Mouse (Mus musculus) thymus, adult 2 months (tissue): ENCODE data around the gene Sptan1. TPM values are rescaled to one million over a fixed set of nuclear protein-coding genes. Genes with fewer than 3 reads are reported as not detected.

Experiments used
- DNase-seq: peaks from one replicate; pipeline ENCODE4 v3.0.0; 2021
- H3K27ac ChIP-seq: fragments of 200-500 bp; 2 replicates; pipeline ENCODE4 v1.5.1; 2012; ENCODE audit warnings: low read length, control low read depth; ENCODE audit not compliant: control insufficient read depth, insufficient read depth
- H3K27me3 ChIP-seq: fragments of 200-500 bp; 2 replicates; pipeline ENCODE4 v1.6.1; 2012; ENCODE audit warnings: mild to moderate bottlenecking, low read length, moderate library complexity, mixed read lengths; ENCODE audit not compliant: control insufficient read depth, insufficient read depth
- H3K36me3 ChIP-seq: fragments of 200-500 bp; 2 replicates; pipeline ENCODE4 v1.6.1; 2012; ENCODE audit warnings: mild to moderate bottlenecking, low read length, moderate library complexity; ENCODE audit not compliant: control insufficient read depth, insufficient read depth
- H3K4me1 ChIP-seq: fragments of 200-500 bp; replicated peaks from 2 replicates; pipeline ENCODE4 v1.6.1; 2012; ENCODE audit warnings: low read length; ENCODE audit not compliant: control insufficient read depth, insufficient read depth
- H3K4me3 ChIP-seq: fragments of 200-500 bp; 2 replicates; pipeline ENCODE4 v1.5.1; 2012; ENCODE audit warnings: mild to moderate bottlenecking, low read length, control low read depth, moderate library complexity; ENCODE audit not compliant: control insufficient read depth, insufficient read depth
- CTCF ChIP-seq: fragments of 200-500 bp; IDR thresholded peaks from 2 replicates; pipeline ENCODE4 v1.5.1; 2012; ENCODE audit warnings: mild to moderate bottlenecking, control low read depth, low read length, moderate library complexity, borderline replicate concordance; ENCODE audit not compliant: control insufficient read depth, poor library complexity, insufficient read depth; ENCODE audit errors: extremely low read depth
- POLR2A ChIP-seq: fragments of 200-500 bp; IDR thresholded peaks from 2 replicates; pipeline ENCODE4 v1.6.1; 2012; ENCODE audit warnings: mild to moderate bottlenecking, low read length, control low read depth, moderate library complexity; ENCODE audit not compliant: control insufficient read depth, poor library complexity, insufficient read depth; ENCODE audit errors: extremely low read depth
- WGBS: fragments of 180-500 bp; shearing (Covaris S2); methylation state at CpG from one replicate; pipeline ENCODE4 v1.1.7; 2018; 5-methylcytosine and 5-hydroxymethylcytosine counted together
- polyA plus RNA-seq: library from polyadenylated mRNA; depleted of rRNA; stranded (reverse); fragments of >200 nt; gene quantifications from 2 replicates; pipeline ENCODE4 v1.2.3, GENCODE M21; 2012

Gene Sptan1
- polyA plus RNA-seq, 1 experiment = 168 TPM

DNA sequence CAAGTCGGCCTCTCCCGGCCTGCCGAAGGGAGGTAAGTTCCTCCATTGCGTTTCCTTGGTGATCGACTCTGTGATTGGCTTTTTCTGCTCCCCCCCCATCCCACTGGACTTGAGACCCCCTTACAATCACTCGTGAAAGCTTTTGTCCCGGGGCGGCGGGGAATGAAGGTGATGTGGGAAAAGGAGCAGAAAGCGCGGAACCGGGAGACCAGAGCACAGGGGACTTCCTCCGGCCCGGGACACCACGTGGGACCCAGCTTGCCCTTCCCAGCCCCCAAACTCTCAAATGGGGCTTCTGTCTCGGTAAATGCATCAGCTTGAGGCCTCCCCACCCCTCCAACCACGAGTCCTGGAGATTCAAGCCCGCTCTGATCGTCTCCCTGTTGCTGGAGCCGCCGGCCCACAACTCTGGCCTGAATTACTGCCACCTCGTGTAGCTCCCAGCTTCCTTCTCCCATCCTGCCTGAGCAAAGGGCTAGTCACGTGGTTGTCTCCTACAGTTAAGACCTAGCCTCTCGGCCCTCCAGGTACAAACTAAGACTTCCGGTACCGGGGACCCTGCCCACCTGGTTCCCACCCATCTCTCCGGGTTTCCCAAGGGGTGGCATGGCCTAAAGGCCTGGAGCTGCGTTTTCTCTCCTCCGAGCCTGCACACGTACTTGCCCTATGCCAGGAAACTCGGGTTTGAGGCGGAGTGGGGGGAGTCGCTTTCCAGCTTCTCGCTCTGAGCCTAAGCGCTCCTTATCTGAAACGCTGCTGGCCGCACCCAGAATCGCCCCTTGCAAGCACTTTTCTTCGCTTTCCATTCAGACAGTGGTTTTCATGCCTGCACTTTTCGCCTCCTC is 97.1 kb downstream of the Sptan1 start:
- Histone ChIP-seq H3K4me3 (peak overlapping the region; percentile 80), H3K4me1 (peaks cover 26% of the 10 kb centered on the region), H3K27me3 (no peaks in the 10 kb centered on the region), H3K27ac (peak overlapping the region; percentile 60), H3K36me3 (no peaks in the 10 kb centered on the region)
- TF ChIP-seq POLR2A (no peak), CTCF (0 out of 2 replicates have a peak, but pooled peaks have one; percentile 25)
- DNase-seq = peak; percentile 50
- WGBS = under 1% methylated on average over 40 of the region's 40 CpGs

DNA sequence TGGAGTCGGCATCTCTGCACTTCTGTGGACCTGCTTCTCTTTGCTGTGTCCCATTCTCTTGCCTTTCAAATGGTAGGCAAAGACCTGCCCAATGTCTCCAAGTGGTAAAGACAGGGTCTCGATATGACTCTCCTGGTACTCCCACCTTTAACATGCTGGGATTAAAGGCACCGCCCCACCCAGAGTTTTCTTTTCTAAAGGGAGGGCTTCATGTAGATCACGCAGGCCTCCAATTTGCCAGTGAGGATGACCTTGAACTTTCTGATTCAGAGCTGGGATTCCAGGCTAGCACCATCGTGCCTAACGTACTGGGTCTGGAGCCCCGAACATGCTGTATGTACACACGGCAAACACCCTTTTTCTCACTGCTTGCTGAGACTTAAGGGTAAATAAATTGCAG is 97.9 kb downstream of the Sptan1 start:
- WGBS = 9% methylated on average over 8 of the region's 8 CpGs
- no peaks in the 10 kb centered on the region for H3K27me3 ChIP-seq
- H3K27ac ChIP-seq = peak overlapping the region; percentile 60
- TF ChIP-seq POLR2A (no peak), CTCF (no peak)
- no peaks in the 10 kb centered on the region; the same call in 1 of the 2 replicates for H3K36me3 ChIP-seq
- peaks cover 26% of the 10 kb centered on the region for H3K4me1 ChIP-seq
- DNase-seq = no peak
- peak overlapping the region; percentile 80 for H3K4me3 ChIP-seq

- TF ChIP-seq CTCF (no peak), POLR2A (no peak)
- DNase-seq = no peak
- H3K27ac ChIP-seq = peak overlapping the region; percentile 60; the same call in 1 of the 2 replicates
- H3K36me3 ChIP-seq = peaks cover 4% of the 10 kb centered on the region
- peaks cover 26% of the 10 kb centered on the region for H3K4me1 ChIP-seq
- peak overlapping the region; percentile 80; the same call in 1 of the 2 replicates for H3K4me3 ChIP-seq
- WGBS = 4% methylated on average over 2 of the region's 3 CpGs
- no peaks in the 10 kb centered on the region for H3K27me3 ChIP-seq
Observed at GRCm38 (mm10) chr2:30063791-30064190, 98.4 kb downstream of the Sptan1 start.

DNA sequence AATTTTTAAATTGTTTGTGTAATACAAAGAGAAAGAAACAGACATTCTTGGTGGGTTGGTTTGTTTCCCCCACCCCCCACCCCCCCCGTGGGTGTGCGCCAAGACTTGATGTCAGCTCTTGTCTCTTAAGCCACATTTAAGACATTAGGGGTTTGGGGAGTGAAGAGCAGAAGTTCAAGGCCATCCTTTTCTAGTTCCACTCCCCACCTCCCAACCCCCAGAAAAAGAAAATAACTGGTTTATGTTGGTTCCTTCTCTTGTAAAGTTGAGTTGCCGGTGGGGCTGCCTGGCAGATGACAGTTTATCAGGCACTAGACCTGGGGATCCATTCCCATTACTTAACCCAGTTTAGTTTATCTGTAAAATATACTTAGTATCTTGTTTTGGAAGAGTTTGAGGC is 98.9 kb downstream of the Sptan1 start:
- 11% methylated on average over 3 of the region's 3 CpGs for WGBS
- Histone ChIP-seq H3K36me3 (peaks cover 8% of the 10 kb centered on the region), H3K27ac (no peak overlapping the region), H3K4me3 (no peak overlapping the region), H3K4me1 (peaks cover 26% of the 10 kb centered on the region), H3K27me3 (no peaks in the 10 kb centered on the region)
- TF ChIP-seq CTCF = no peak
- no peak for TF ChIP-seq POLR2A
- no peak for DNase-seq

DNA sequence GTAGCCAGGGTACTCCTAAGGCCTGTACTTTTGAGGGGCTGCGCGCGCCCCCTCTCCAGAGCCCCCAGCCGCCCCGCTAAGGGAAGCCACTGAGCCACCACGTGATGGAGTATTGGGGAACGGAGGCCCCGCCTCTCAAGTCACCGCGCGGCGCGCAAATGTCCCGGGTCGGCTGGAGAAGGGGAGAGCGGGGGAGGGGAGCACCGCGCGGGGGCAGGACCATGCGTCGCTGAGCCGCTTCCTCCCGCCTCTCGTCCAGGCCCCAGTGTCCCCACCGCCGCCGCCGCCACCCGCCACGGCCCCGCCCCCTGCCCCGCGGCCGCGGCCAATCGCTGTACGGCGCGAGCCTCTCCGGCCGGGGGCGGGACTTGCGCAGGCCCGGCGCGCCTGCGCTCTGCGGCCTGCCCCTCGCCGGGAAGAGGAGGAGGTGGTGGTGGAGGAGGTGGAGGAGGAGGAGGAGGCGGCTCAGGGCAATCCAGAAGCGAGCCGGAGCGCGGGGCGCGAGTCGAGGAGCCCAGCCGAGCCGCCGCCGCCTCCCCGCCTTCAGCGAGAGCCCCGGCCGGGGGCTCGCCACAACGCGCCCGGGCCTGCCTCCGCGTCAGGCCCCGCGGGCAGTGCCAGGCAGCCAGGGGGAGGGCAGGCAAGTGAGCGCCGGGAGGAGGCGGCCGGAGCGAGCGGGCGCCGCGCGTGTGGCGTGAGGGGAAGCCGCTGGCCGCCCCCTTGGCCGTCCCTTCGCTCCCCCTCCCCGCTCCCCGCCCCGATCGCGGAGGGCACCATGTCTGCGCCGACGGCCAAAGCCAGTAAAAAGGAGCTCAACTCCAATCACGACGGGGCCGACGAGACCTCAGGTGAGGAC is 100.9 kb downstream of the Sptan1 start:
- Histone ChIP-seq H3K4me1 (peaks cover 24% of the 10 kb centered on the region), H3K36me3 (peaks cover 22% of the 10 kb centered on the region), H3K4me3 (peak overlapping the region; percentile 55), H3K27me3 (no peaks in the 10 kb centered on the region), H3K27ac (peak overlapping the region; percentile 53)
- TF ChIP-seq POLR2A (peak; percentile 79; the same call in 1 of the 2 replicates), CTCF (0 out of 2 replicates have a peak, but pooled peaks have one; percentile 18)
- peak; percentile 93 for DNase-seq
- WGBS = under 1% methylated on average over 93 of the region's 101 CpGs
